ENCODE assay signal across 8 mouse cellular contexts in the genomic region with DNA sequence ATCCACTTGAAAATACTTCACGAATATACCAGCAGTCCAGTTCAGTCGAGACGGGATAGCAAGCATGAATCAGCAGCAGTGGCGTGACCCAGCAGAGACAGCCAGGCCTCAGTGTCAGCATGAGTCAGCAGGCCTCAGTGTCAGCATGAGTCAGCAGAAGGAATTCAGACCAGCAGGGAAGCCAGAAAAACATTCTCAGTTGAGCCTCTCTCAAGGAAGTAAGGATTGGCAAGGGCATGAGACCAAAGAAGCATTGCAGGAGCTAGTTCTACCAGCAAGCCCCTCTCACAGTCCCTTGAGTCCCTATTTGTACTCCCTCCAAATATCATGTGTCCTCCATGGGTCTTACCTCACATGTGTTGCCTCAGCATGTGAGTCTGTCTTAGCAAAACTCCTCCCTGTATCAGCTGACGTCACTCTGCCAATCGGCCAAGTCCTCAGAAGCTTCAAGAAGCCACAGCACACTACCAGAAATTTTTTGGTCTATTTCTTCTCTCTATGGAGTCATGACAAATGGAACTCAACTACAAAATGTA. TPM values are rescaled to one million over a fixed set of nuclear protein-coding genes. Genes with fewer than 3 reads are reported as not detected.
DNase-seq lines count a peak whose midpoint lies in the region; ATAC-seq and TF ChIP-seq lines count a peak whose summit lies in the region.

No protein-coding gene starts in this region.

- WGBS in intestine, postnatal 0 days, result 57% methylated on average over 6 of the region's 6 CpGs
- WGBS in intestine, embryonic 16.5 days, result 67% methylated on average over 6 of the region's 6 CpGs
- 76% methylated on average over 6 of the region's 6 CpGs for WGBS in cerebellum, adult 2 months

- no peaks in the 10 kb centered on the region for H3K4me1 ChIP-seq in intestine, postnatal 0 days (replicated peaks; ENCODE audit: control insufficient read depth, insufficient read depth, low read length)
- no peaks in the 10 kb centered on the region for H3K4me1 ChIP-seq in intestine, embryonic 16.5 days (ENCODE audit: control insufficient read depth, insufficient read depth, low read length)
- no peaks in the 10 kb centered on the region for H3K4me1 ChIP-seq in cerebellum, adult 2 months (ENCODE audit: control insufficient read depth, insufficient read depth, low read length)

- no peaks in the 10 kb centered on the region for H3K36me3 ChIP-seq in intestine, postnatal 0 days (ENCODE audit: control insufficient read depth, insufficient read depth)
- no peaks in the 10 kb centered on the region for H3K36me3 ChIP-seq in intestine, embryonic 16.5 days (ENCODE audit: control insufficient read depth, insufficient read depth, low read length)

- no peak overlapping the region for H3K4me3 ChIP-seq in intestine, postnatal 0 days (ENCODE audit: low read depth, low read length)
- H3K4me3 ChIP-seq in intestine, embryonic 16.5 days (ENCODE audit: low read length), result no peak overlapping the region
- no peak overlapping the region for H3K4me3 ChIP-seq in cerebellum, adult 2 months (replicated peaks; ENCODE audit: insufficient read depth, low read depth, low read length)

- DNase-seq in WW6 (ENCODE audit: low read depth, low spot score), result peak; percentile 73
- DNase-seq in frontal cortex, postnatal 25 days (ENCODE audit: low spot score in 2 of 2), result no peak
- DNase-seq in neural tube, embryonic 10.5 days (ENCODE audit: extremely low spot score, low spot score), result no peak
- DNase-seq in cerebellum, adult 2 months, result no peak

- ATAC-seq in intestine, postnatal 0 days, result peak; percentile 87
- no peak for ATAC-seq in intestine, embryonic 16.5 days
- ATAC-seq in granulocyte monocyte progenitor cell, adult 5-6 weeks (replicated peaks; ENCODE audit: poor library complexity, severe bottlenecking), result peak; percentile 94
- peak; percentile 64; the same call in 1 of the 2 replicates for ATAC-seq in neutrophil, adult 5-6 weeks (ENCODE audit: extremely low read depth, insufficient number of reproducible peaks, low FRiP score, poor library complexity, severe bottlenecking)

- no peak for TF ChIP-seq POLR2A in cerebellum, adult 2 months (IDR thresholded peaks at IDR 0.05; ENCODE audit: borderline replicate concordance, insufficient read depth, low read length)

- TF ChIP-seq CTCF in intestine, postnatal 0 days (IDR thresholded peaks at IDR 0.05; ENCODE audit: low read depth), result no peak
- no peak for TF ChIP-seq CTCF in cerebellum, adult 2 months (IDR thresholded peaks at IDR 0.05; ENCODE audit: borderline replicate concordance, insufficient read depth, low read depth, low read length)

- no peaks in the 10 kb centered on the region for H3K9me3 ChIP-seq in intestine, postnatal 0 days (ENCODE audit: control insufficient read depth)
- no peaks in the 10 kb centered on the region for H3K9me3 ChIP-seq in intestine, embryonic 16.5 days (ENCODE audit: control insufficient read depth, low read length)

- H3K27me3 ChIP-seq in intestine, postnatal 0 days (replicated peaks; ENCODE audit: control insufficient read depth, insufficient read depth, low read length), result no peaks in the 10 kb centered on the region
- no peaks in the 10 kb centered on the region for H3K27me3 ChIP-seq in intestine, embryonic 16.5 days (replicated peaks; ENCODE audit: control insufficient read depth, insufficient read depth, low read length)
- no peaks in the 10 kb centered on the region for H3K27me3 ChIP-seq in cerebellum, adult 2 months (ENCODE audit: control insufficient read depth, insufficient read depth, low read length)

- no peak overlapping the region for H3K4me2 ChIP-seq in intestine, postnatal 0 days (replicated peaks; ENCODE audit: low read depth)
- no peak overlapping the region for H3K4me2 ChIP-seq in intestine, embryonic 16.5 days (ENCODE audit: low read depth, low read length)

- H3K9ac ChIP-seq in intestine, postnatal 0 days (ENCODE audit: low read depth, low read length), result no peak overlapping the region
- no peak overlapping the region for H3K9ac ChIP-seq in intestine, embryonic 16.5 days (ENCODE audit: low read depth, low read length)

- H3K27ac ChIP-seq in intestine, postnatal 0 days (ENCODE audit: low read depth, low read length), result no peak overlapping the region
- no peak overlapping the region for H3K27ac ChIP-seq in intestine, embryonic 16.5 days (ENCODE audit: low read length)
- H3K27ac ChIP-seq in cerebellum, adult 2 months (ENCODE audit: insufficient read depth, low read length), result no peak overlapping the region

RNA-seq across cellular contexts. Expression of a gene that starts 27.3 kb away (rescaled TPM):
- 16.0 and 18.4 TPM in 2 replicates for polyA plus RNA-seq in intestine, postnatal 0 days (2015; fragmentation: Nextera tagmentation; extraction: Ambion mirVana)
- polyA plus RNA-seq in intestine, embryonic 16.5 days (2015; fragmentation: Nextera tagmentation; extraction: Ambion mirVana), result 19.0 and 20.8 TPM in 2 replicates
- 16.4 and 18.7 TPM in 2 replicates for total RNA-seq in granulocyte monocyte progenitor cell, adult 5-6 weeks (2014; fragmentation: Nextera tagmentation)
- 10.5 and 12.9 TPM in 2 replicates for total RNA-seq in granulocyte monocyte progenitor cell, adult 5-6 weeks (2017)
- total RNA-seq in neutrophil, adult 5-6 weeks (2017), result 47.4 and 51.4 TPM in 2 replicates
- polyA plus RNA-seq in cerebellum, adult 2 months (2012; rRNA removed), result 4.2 and 4.6 TPM in 2 replicates
